Mouse (Mus musculus): ENCODE measurements around the gene Gm11733. TPM values are rescaled to one million over a fixed set of nuclear protein-coding genes. Genes with fewer than 3 reads are reported as not detected.

Gm11733 gene
- not detected for polyA plus RNA-seq (2017; shearing (Covaris generic))

DNA sequence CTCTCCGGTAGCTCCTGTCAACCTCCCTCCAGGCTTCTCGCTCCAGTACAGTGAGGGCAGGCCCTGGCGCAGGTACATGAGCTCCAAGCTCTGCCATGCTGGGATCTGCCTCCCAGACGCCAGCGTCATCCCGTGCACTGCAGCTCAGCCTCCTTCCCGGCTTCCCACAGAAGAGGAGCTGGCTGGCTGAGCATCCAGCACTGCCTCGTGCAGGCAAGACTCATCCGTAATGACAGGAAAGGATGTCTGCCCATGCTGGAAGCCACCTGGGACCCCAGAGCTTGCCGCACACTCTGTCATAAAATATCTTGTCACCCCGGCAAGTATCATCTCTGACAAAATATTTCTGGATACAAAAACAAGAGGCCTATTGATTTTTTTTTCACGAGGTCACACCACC lies at the start of gene Gm11733:
Gm11733 (plus strand) TSS at position 171 of the 400 bp plus-strand sequence.

Other genes starting within 250 kb of the Gm11733 start
- gene Tnrc6c, start 169.9 kb downstream of the Gm11733 start, polyA plus RNA-seq (2017; shearing (Covaris generic)) = 19.1 TPM